Mouse (Mus musculus) brain, embryonic 14.5 days (tissue): ENCODE measurements around the gene Cask. TPM values are rescaled to one million over a fixed set of nuclear protein-coding genes. Genes with fewer than 3 reads are reported as not detected.
A peak's percentile ranks its signal among the peaks of the same experiment; 100 is the strongest.

Experiments used
- DNase-seq: peaks from one replicate; pipeline ENCODE4 v3.0.0-alpha.2; 2011; ENCODE audit warnings: low read depth
- CTCF ChIP-seq: fragments of 200-500 bp; IDR thresholded peaks from 2 replicates; pipeline ENCODE4 v1.5.1; 2012; ENCODE audit warnings: inconsistent platforms, mild to moderate bottlenecking, moderate library complexity, borderline replicate concordance; ENCODE audit not compliant: insufficient read depth, insufficient read length; ENCODE audit errors: extremely low read depth
- POLR2A ChIP-seq: fragments of 200-500 bp; IDR thresholded peaks from 2 replicates; pipeline ENCODE4 v1.6.1; 2012; ENCODE audit warnings: mild to moderate bottlenecking, inconsistent platforms, borderline replicate concordance; ENCODE audit not compliant: poor library complexity, insufficient read depth, insufficient read length, severe bottlenecking; ENCODE audit errors: extremely low read depth
- polyA plus RNA-seq: library from polyadenylated mRNA; depleted of rRNA; stranded (reverse); fragments of >200 nt; gene quantifications from 2 replicates; pipeline ENCODE4 v1.2.3, GENCODE M21; 2012

The Cask gene
- polyA plus RNA-seq, 1 experiment: 68.8 TPM

GRCm38 (mm10) chrX:13705051-13705450 is 146.1 kb downstream of the Cask start:
- peak; percentile 29 for DNase-seq
- TF ChIP-seq CTCF (no peak), POLR2A (no peak)

- no peak for TF ChIP-seq POLR2A
- no peak for TF ChIP-seq CTCF
- no peak for DNase-seq
Measured at GRCm38 (mm10) chrX:13700681-13701080, 150.5 kb downstream of the Cask start.

- TF ChIP-seq CTCF (no peak), POLR2A (no peak)
- DNase-seq: no peak
Measured at GRCm38 (mm10) chrX:13691865-13692264, 159.3 kb downstream of the Cask start.

- TF ChIP-seq POLR2A (no peak), CTCF (no peak)
- DNase-seq: peak; percentile 18
Measured at GRCm38 (mm10) chrX:13688356-13688755, 162.8 kb downstream of the Cask start.

GRCm38 (mm10) chrX:13686589-13686988 is 164.6 kb downstream of the Cask start:
- no peak for DNase-seq
- TF ChIP-seq POLR2A (no peak), CTCF (no peak)

GRCm38 (mm10) chrX:13681748-13682147 is 169.4 kb downstream of the Cask start:
- TF ChIP-seq CTCF: no peak
- no peak for TF ChIP-seq POLR2A
- no peak for DNase-seq

GRCm38 (mm10) chrX:13673001-13673400 is 178.2 kb downstream of the Cask start:
- TF ChIP-seq CTCF: no peak
- TF ChIP-seq POLR2A: no peak
- no peak for DNase-seq

GRCm38 (mm10) chrX:13670342-13670741 is 180.8 kb downstream of the Cask start:
- TF ChIP-seq POLR2A (no peak), CTCF (no peak)

GRCm38 (mm10) chrX:13668867-13669266 is 182.3 kb downstream of the Cask start:
- TF ChIP-seq CTCF (no peak), POLR2A (no peak)
- DNase-seq: no peak

More at GRCm38 (mm10) chrX:13670342-13670741, 180.8 kb downstream of the Cask start:
- DNase-seq: no peak

GRCm38 (mm10) chrX:13661063-13661462 is 190.1 kb downstream of the Cask start, which contains the start of gene Gpr82:
Gpr82 (plus strand) TSS chrX:13661363.
- TF ChIP-seq POLR2A (no peak), CTCF (no peak)
- no peak for DNase-seq

GRCm38 (mm10) chrX:13659201-13659890 is 191.8 kb downstream of the Cask start:
- DNase-seq: no peak
- TF ChIP-seq CTCF (no peak), POLR2A (no peak)

GRCm38 (mm10) chrX:13658616-13659140 is 192.5 kb downstream of the Cask start:
- DNase-seq: no peak
- no peak for TF ChIP-seq CTCF
- TF ChIP-seq POLR2A: no peak

GRCm38 (mm10) chrX:13656721-13657120 is 194.4 kb downstream of the Cask start:
- DNase-seq: peak; percentile 76
- TF ChIP-seq CTCF (peak; percentile 52; the same call in 1 of the 2 replicates), POLR2A (no peak)

- DNase-seq: no peak
- TF ChIP-seq POLR2A (no peak), CTCF (no peak)
Measured at GRCm38 (mm10) chrX:13655906-13656305, 195.3 kb downstream of the Cask start.
